Mouse (Mus musculus) cerebellum, adult 2 months (tissue): ENCODE measurements around the gene Rps6kc1. TPM values are rescaled to one million over a fixed set of nuclear protein-coding genes. Genes with fewer than 3 reads are reported as not detected.

ENCODE experiments used
- DNase-seq, 2 experiments: peaks; one replicate each; pipeline ENCODE4 v3.0.0; 2021
- H3K27ac ChIP-seq: fragments of 200-500 bp; 2 replicates; pipeline ENCODE4 v1.5.1; 2012; ENCODE audit warnings: low read length, control low read depth, inconsistent platforms; ENCODE audit not compliant: insufficient read depth
- H3K27me3 ChIP-seq: fragments of 200-500 bp; 2 replicates; pipeline ENCODE4 v1.6.1; 2012; ENCODE audit warnings: inconsistent platforms, mild to moderate bottlenecking, low read length, moderate library complexity; ENCODE audit not compliant: control insufficient read depth, insufficient read depth
- H3K4me1 ChIP-seq: fragments of 200-500 bp; 2 replicates; pipeline ENCODE4 v1.6.1; 2011; ENCODE audit warnings: low read length; ENCODE audit not compliant: control insufficient read depth, insufficient read depth
- H3K4me3 ChIP-seq: fragments of 200-500 bp; replicated peaks from 2 replicates; pipeline ENCODE3; 2011; ENCODE audit warnings: mild to moderate bottlenecking, low read depth, low read length, control low read depth; ENCODE audit not compliant: insufficient read depth
- CTCF ChIP-seq: fragments of 200-500 bp; IDR thresholded peaks from 2 replicates; pipeline ENCODE4 v1.5.1; 2011; ENCODE audit warnings: low read depth, mild to moderate bottlenecking, control low read depth, low read length, moderate library complexity, borderline replicate concordance; ENCODE audit not compliant: insufficient read depth
- POLR2A ChIP-seq: fragments of 200-500 bp; IDR thresholded peaks from 2 replicates; pipeline ENCODE4 v1.6.1; 2011; ENCODE audit warnings: low read length, control low read depth, borderline replicate concordance; ENCODE audit not compliant: insufficient read depth
- WGBS: fragments of 180-500 bp; shearing (Covaris S2); methylation state at CpG from one replicate; pipeline ENCODE4 v1.1.7; 2018; 5-methylcytosine and 5-hydroxymethylcytosine counted together
- polyA plus RNA-seq: library from polyadenylated mRNA; depleted of rRNA; stranded (reverse); fragments of >200 nt; gene quantifications from 2 replicates; pipeline ENCODE4 v1.2.3, GENCODE M21; 2012; rRNA removed

The Rps6kc1 gene
- polyA plus RNA-seq, result 23.4 and 24.3 TPM in 2 replicates

DNA sequence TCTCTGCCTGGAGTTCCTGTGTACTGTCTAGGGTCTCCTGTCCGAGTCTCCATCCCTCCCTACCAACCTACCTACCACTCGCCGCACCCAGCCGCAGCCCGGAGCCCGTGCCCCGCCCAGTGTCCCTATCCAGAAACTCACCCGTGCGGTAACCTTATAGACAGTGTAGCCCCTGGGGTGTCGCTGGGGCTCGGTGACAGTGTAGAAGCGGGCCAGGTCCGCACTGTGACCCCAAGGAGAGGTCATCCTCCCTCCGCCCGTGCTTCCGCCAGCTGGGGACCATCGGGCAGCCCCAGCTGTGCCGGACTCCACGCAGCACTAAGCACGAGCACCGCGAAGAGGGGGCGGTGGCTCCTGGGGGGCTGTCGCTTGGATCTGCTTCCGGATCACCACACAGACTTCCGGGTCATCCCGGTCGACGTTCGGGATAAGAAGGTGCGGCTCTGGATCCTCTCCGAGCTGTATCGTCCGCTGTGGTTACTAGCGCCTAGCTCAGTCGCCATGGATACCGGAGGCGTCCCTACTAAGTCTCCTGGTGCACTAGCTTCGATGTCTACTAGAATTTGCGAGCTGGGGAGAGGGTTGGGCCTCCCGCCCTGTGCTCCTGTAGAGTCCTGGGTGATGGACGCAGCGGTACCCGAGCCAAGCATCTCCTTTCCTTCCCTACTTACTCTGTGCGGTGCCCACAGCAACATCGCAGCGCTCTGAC is at the start of gene Rps6kc1:
Gene Rps6kc1 (minus strand): TSS at position 356 of the 709 bp plus-strand sequence.
- peak; percentile 82 to 84 for DNase-seq
- H3K27ac ChIP-seq, result peak within 1 kb of the TSS; percentile 27
- TF ChIP-seq CTCF, result no peak
- peak; percentile 87 for TF ChIP-seq POLR2A
- under 1% methylated on average over 47 of the region's 47 CpGs for WGBS
- peak within 1 kb of the TSS; percentile 86 for H3K4me3 ChIP-seq
- H3K4me1 ChIP-seq, result no peaks in the 10 kb centered on the region
- no peaks in the 10 kb centered on the region for H3K27me3 ChIP-seq

DNA sequence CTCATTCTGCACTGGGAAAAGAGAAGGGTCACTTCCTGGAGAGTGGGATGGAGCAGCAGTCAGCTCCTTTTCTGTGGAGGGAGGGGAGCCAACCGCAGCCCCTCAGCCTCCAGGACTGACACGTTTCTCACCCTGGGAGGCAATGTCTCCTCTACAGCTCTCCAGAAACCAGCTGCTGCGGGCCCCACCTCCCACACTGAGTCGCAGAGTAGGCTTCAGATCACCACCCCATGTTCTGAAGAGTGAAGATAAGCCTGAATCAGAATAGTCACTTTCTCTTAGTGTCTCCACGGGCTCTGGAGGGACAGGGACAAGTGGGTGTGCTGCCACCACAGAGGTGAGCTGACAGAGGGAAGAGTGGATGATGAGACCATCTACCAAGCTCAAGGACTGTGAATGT is 47.3 kb upstream of the Rps6kc1 start:
- TF ChIP-seq POLR2A (no peak), CTCF (no peak)
- 65% methylated on average over 5 of the region's 5 CpGs for WGBS
- no peaks in the 10 kb centered on the region for H3K27me3 ChIP-seq
- no peak overlapping the region for H3K4me3 ChIP-seq
- no peak for DNase-seq
- no peaks in the 10 kb centered on the region for H3K4me1 ChIP-seq
- no peak overlapping the region for H3K27ac ChIP-seq

DNA sequence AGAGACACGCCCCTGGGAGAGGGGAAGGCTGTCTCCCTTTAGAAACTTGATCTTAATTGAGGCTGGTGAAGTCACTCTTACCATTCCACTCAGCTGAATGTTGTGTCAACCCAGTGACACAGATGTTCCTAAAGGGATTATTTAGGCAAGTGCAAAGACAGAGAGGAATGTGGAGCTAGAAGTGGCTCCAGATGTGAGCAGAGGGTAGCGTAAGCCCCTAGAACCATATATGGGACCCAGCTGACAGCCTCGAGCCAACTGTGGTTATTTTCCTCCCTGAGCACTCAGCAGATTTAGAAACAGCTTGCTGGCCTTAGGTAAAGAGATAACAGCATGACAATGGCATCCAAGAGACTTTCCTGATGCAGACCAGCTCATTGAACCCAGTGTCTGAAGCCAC is 41.4 kb upstream of the Rps6kc1 start:
- Histone ChIP-seq H3K4me1 (peaks cover 10% of the 10 kb centered on the region), H3K27me3 (no peaks in the 10 kb centered on the region), H3K4me3 (no peak overlapping the region), H3K27ac (no peak overlapping the region)
- no peak for TF ChIP-seq POLR2A
- no peak for TF ChIP-seq CTCF
- WGBS, result 95% methylated on average over 3 of the region's 3 CpGs
- DNase-seq, result no peak

DNA sequence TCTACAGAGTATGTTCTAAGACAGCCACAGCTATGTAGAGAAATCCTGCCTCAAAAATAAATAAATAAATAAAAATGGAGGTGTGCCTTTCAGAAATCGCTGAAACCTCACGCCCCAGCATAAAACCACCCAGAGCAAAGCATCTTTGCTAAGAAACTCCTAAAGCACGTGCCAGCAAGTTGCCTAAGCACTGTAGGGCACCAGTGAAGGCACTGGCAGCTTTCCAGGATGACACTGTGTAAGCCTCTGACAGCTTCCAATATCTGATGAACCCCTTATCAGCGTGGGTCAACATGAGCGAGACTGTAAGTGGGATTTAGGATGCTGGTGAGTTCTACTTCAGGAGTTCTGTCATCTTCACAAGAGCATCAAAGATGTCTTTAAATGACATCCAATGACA is 39.4 kb upstream of the Rps6kc1 start:
- Histone ChIP-seq H3K4me3 (no peak overlapping the region), H3K27ac (no peak overlapping the region), H3K4me1 (peaks cover 12% of the 10 kb centered on the region), H3K27me3 (no peaks in the 10 kb centered on the region)
- no peak for DNase-seq
- TF ChIP-seq POLR2A (no peak), CTCF (no peak)
- 83% methylated on average over 5 of the region's 5 CpGs for WGBS

DNA sequence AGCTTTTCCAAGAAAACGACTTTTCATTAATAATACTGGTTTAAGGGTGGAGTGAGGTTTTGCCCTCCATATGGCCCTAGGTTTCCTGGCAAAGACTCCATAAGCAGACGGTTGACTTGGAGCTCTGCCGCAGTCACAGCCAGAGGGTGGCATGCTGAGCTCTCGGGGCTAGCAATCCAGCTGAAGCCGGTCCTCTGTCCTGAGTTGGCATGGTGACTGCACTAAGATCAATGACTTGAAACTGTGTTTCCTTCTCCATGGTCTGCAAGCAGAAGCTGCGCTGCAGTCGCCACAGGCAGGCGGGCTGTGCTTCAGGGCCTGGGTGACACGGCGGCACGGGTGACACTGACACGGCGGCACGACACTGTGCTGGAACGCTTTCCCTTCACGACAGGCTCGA is 37.3 kb upstream of the Rps6kc1 start:
- 6% methylated on average over 17 of the region's 17 CpGs for WGBS
- DNase-seq, result peak; percentile 68 to 70
- Histone ChIP-seq H3K27ac (no peak overlapping the region), H3K4me3 (peak overlapping the region; percentile 9), H3K4me1 (peaks cover 12% of the 10 kb centered on the region), H3K27me3 (no peaks in the 10 kb centered on the region)
- TF ChIP-seq POLR2A (no peak), CTCF (no peak)

DNA sequence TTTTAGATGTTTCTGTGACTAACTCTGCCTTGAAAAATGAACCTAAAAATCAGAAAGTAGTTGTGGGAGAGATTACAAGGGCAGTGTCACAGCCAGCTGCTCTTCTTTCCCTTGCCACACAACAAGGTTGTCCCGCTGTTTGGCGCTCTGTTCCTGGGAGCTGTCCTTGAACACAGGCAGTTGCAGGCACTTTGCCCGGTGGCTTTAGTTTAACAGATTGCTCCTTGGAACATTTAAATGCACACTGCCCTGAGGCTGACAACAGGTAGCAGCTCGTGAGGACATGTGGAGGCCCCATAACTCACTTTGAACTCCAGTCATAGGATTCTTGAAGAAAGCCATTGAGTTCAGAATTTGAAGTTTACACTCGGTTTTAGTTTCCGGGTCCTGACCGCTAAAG is 36.9 kb upstream of the Rps6kc1 start:
- WGBS, result 11% methylated on average over 7 of the region's 7 CpGs
- Histone ChIP-seq H3K4me3 (no peak overlapping the region), H3K27ac (no peak overlapping the region), H3K27me3 (no peaks in the 10 kb centered on the region), H3K4me1 (peaks cover 12% of the 10 kb centered on the region)
- TF ChIP-seq CTCF (no peak), POLR2A (no peak)
- DNase-seq, result peak; percentile 38 to 48

DNA sequence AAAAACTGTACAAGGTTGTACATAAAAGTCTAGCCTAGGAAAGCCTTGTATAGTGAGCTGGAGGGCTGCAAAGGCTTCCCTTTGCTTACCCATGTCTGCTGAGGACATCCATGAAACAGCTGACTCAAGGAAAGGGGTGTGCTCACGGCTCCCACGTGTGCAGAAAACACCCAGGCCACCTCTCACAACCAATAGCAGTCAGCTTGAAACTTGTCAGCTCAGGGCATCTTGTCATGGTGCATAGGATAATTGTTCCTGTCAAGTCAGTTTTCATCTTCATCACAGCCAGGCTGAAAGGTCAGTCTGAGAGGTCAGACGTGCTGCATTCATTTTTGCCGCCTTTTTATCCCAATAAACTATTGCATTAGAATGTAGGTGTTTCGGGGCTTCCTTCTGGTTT is 36.4 kb upstream of the Rps6kc1 start:
- no peaks in the 10 kb centered on the region for H3K27me3 ChIP-seq
- WGBS, result 60% methylated on average over 5 of the region's 5 CpGs
- no peak overlapping the region for H3K4me3 ChIP-seq
- H3K4me1 ChIP-seq, result peaks cover 12% of the 10 kb centered on the region
- TF ChIP-seq CTCF (no peak), POLR2A (no peak)
- DNase-seq, result no peak
- no peak overlapping the region for H3K27ac ChIP-seq

DNA sequence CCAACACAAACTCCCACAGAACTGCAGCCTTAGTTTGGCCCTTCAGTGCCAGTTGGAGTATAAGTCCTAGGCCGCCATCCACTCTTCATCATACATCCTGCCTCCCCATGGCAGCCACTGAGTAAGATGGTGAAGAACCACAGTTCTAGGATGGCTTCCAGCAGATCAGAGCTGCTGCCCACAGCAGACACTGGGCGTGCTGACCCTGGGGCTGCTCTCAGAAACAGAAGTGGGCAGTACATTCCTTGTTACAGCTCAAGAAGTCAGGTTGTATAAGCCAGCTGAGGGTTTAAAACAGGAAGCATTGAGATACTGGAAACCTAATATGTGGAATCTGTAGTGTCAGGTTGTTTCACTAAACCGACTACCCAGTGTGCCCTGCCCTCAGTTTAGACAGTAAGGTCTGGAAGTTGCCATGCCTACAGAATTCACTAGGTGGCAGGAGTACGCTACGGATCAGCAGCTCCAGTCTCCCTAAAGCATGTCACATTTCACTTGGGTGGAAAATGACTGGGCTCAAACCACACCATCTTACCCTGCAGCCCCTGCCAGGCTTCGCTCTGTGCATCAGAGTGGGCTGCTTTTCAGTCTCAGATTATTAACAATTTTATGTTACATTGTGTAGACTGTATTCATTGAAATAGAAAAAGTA is 32.7 kb upstream of the Rps6kc1 start:
- Histone ChIP-seq H3K4me3 (no peak overlapping the region), H3K27me3 (no peaks in the 10 kb centered on the region), H3K27ac (no peak overlapping the region), H3K4me1 (peaks cover 21% of the 10 kb centered on the region)
- TF ChIP-seq CTCF (peak; percentile 96), POLR2A (no peak)
- DNase-seq, result peak; percentile 71 to 80
- WGBS, result 37% methylated on average over 6 of the region's 6 CpGs
